Mouse (Mus musculus): ENCODE measurements at regions not wholly inside any gene's neighbourhood (a gene's known extent, or its start where the extent isn't known, plus 50 kb on each side); places are given as distances from the start of the nearest gene placed in this dataset.

DNA sequence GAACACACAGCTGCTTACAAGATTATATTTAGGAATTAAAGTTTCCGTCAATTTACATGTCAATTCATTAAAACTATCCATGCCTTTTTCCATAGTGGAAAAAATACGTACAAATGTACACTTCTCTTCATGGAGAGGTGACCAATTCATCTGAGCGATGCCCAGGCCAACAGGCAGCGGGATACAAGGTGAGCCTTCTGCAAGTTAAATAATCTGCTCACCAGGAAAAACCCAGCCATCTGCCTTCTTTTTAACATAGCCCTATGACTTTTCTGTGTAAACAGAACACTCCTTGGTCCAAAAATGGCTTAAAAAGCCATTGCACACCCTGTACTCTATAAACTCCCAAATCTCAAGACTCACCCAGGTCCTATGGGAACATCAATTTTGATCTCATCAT is 51.5 kb upstream of the Cypt12 start:
- 86% methylated on average over 4 of the region's 4 CpGs for WGBS
- Histone ChIP-seq H3K27me3 (replicated peaks) (no peaks in the 10 kb centered on the region), H3K4me1 (replicated peaks) (no peaks in the 10 kb centered on the region), H3K9ac (no peak overlapping the region), H3K4me3 (replicated peaks) (no peak overlapping the region), H3K9me3 (no peaks in the 10 kb centered on the region), H3K4me2 (replicated peaks) (no peak overlapping the region), H3K27ac (no peak overlapping the region), H3K36me3 (no peaks in the 10 kb centered on the region)
- ATAC-seq: no peak
